ENCODE assay signal across 11 mouse cellular contexts in the genomic region with DNA sequence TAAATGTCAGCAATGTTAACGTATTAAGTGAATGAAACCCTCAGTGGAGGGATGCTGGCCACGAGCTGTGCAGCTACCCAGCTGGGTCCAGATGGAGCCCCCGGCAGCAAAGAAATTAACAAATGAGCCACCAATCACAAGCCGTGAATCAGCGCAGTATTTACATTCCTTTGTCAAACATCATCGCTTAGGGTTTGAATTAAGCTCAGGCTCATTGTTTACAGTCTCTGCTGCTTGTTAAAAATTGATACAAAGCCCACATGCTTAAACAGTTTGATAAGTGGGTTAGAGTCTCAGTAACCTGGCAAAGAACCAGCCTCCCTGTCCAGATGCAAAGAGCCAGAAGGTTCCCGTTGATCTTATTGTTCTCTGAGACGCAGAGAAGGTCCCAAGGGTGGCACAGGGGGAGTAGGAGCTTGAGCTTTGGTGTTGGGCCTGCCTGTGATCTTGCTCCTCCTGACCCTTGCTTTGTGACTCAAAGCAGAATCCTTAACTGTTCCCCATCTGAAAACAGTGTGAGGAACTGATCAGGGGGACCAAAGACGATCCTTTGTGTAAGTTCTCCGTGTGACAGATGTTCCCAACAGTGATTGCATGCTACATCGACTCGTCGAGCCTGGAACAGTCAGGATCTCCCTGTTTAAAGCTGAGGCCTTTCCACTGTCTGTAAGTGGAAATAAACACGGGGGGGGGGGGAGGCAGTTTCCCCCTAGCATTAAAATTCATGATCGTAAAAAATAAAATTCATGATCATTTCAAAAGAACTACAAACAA. TPM values are rescaled to one million over a fixed set of nuclear protein-coding genes. Genes with fewer than 3 reads are reported as not detected.
A peak's percentile ranks its signal among the peaks of the same experiment; 100 is the strongest.
DNase-seq lines count a peak whose midpoint lies in the region; ATAC-seq and TF ChIP-seq lines count a peak whose summit lies in the region.
"Had no signal": no experiment of that assay in that cellular context is flagged by ENCODE, and none has a peak within 500 bp of the region (broad histone marks: within the 10 kb centered on the region; RNA-seq: fewer than 3 reads in every experiment).

No protein-coding gene starts in this region.

- H3K4me2 ChIP-seq in kidney, embryonic 16.5 days (replicated peaks; ENCODE audit: low read depth, low read length): no peak overlapping the region
- 0 out of 2 replicates have a peak overlapping the region, but pooled peaks have one; percentile 6 for H3K4me2 ChIP-seq in hindbrain, embryonic 14.5 days (replicated peaks)
- no peak overlapping the region for H3K4me2 ChIP-seq in midbrain, embryonic 16.5 days (ENCODE audit: low read length)

- no peak for DNase-seq in kidney, adult 8-10 months
- no peak for DNase-seq in embryonic facial prominence, embryonic 10.5 days (ENCODE audit: low spot score)
- DNase-seq in hindbrain, embryonic 14.5 days (ENCODE audit: low spot score): no peak
- DNase-seq in frontal cortex, postnatal 36 days (ENCODE audit: low spot score in 2 of 2): no peak
- DNase-seq in gastrocnemius, postnatal 10 days: no peak
- DNase-seq in layer of hippocampus, adult 2 months (ENCODE audit: low spot score in 2 of 2): no peak

- H3K9me3 ChIP-seq in kidney, embryonic 16.5 days (ENCODE audit: low read length): no peaks in the 10 kb centered on the region
- H3K9me3 ChIP-seq in embryonic facial prominence, embryonic 10.5 days: no peaks in the 10 kb centered on the region
- H3K9me3 ChIP-seq in hindbrain, embryonic 14.5 days (ENCODE audit: control insufficient read depth, low read length): no peaks in the 10 kb centered on the region
- no peaks in the 10 kb centered on the region for H3K9me3 ChIP-seq in midbrain, embryonic 16.5 days (replicated peaks; ENCODE audit: control insufficient read depth, low read length, poor library complexity, severe bottlenecking)

- no peak overlapping the region for H3K27ac ChIP-seq in kidney, embryonic 16.5 days (ENCODE audit: low read length)
- peak overlapping the region; percentile 63 for H3K27ac ChIP-seq in embryonic facial prominence, embryonic 10.5 days (replicated peaks)
- H3K27ac ChIP-seq in hindbrain, embryonic 14.5 days: peak overlapping the region; percentile 76
- no peak overlapping the region for H3K27ac ChIP-seq in midbrain, embryonic 16.5 days (ENCODE audit: low read length)
- H3K27ac ChIP-seq in layer of hippocampus, adult 2 months: no peak overlapping the region
- H3K27ac ChIP-seq: liver, embryonic 14.5 days had no signal

- H3K4me3 ChIP-seq in kidney, embryonic 16.5 days (ENCODE audit: low read length): no peak overlapping the region
- no peak overlapping the region for H3K4me3 ChIP-seq in embryonic facial prominence, embryonic 10.5 days
- H3K4me3 ChIP-seq in hindbrain, embryonic 14.5 days (replicated peaks; ENCODE audit: low read length): no peak overlapping the region
- H3K4me3 ChIP-seq in midbrain, embryonic 16.5 days (ENCODE audit: low read depth, low read length): no peak overlapping the region
- H3K4me3 ChIP-seq in layer of hippocampus, adult 2 months: no peak overlapping the region

- peaks cover 5% of the 10 kb centered on the region; the same call in 1 of the 2 replicates for H3K4me1 ChIP-seq in kidney, embryonic 16.5 days (ENCODE audit: insufficient read depth, low read length)
- peaks cover 6% of the 10 kb centered on the region for H3K4me1 ChIP-seq in embryonic facial prominence, embryonic 10.5 days
- H3K4me1 ChIP-seq in hindbrain, embryonic 14.5 days (replicated peaks; ENCODE audit: control insufficient read depth, insufficient read depth, low read length): peaks cover 22% of the 10 kb centered on the region
- H3K4me1 ChIP-seq in midbrain, embryonic 16.5 days (ENCODE audit: control insufficient read depth, insufficient read depth, low read length): peaks cover 12% of the 10 kb centered on the region

- TF ChIP-seq CTCF in layer of hippocampus, adult 2 months (conservative IDR thresholded peaks at IDR 0.05): no peak

- H3K36me3 ChIP-seq in kidney, embryonic 16.5 days (ENCODE audit: insufficient read depth, low read length): no peaks in the 10 kb centered on the region
- H3K36me3 ChIP-seq in embryonic facial prominence, embryonic 10.5 days (replicated peaks): no peaks in the 10 kb centered on the region
- no peaks in the 10 kb centered on the region for H3K36me3 ChIP-seq in hindbrain, embryonic 14.5 days (replicated peaks; ENCODE audit: control insufficient read depth, insufficient read depth)
- no peaks in the 10 kb centered on the region for H3K36me3 ChIP-seq in midbrain, embryonic 16.5 days (ENCODE audit: control insufficient read depth, insufficient read depth, low read length)

- peak; percentile 54; the same call in 1 of the 2 replicates for ATAC-seq in kidney, embryonic 16.5 days (ENCODE audit: low FRiP score, low TSS enrichment)
- peak; percentile 64 for ATAC-seq in hindbrain, embryonic 14.5 days (ENCODE audit: low FRiP score)
- peak; percentile 27; the same call in 1 of the 2 replicates for ATAC-seq in midbrain, embryonic 16.5 days

- no peak overlapping the region for H3K9ac ChIP-seq in kidney, embryonic 16.5 days (replicated peaks; ENCODE audit: low read length)
- H3K9ac ChIP-seq in hindbrain, embryonic 14.5 days: no peak overlapping the region
- H3K9ac ChIP-seq in midbrain, embryonic 16.5 days (ENCODE audit: low read depth, low read length): no peak overlapping the region
- H3K9ac ChIP-seq: liver, embryonic 14.5 days had no signal

- 45% methylated on average over 15 of the region's 15 CpGs for whole genome bisulfite sequencing in kidney, embryonic 16.5 days
- WGBS in embryonic facial prominence, embryonic 10.5 days: 69% methylated on average over 15 of the region's 15 CpGs
- WGBS in hindbrain, embryonic 14.5 days: 22% methylated on average over 15 of the region's 15 CpGs
- WGBS in midbrain, embryonic 16.5 days: 23% methylated on average over 15 of the region's 15 CpGs

- no peaks in the 10 kb centered on the region for H3K27me3 ChIP-seq in kidney, embryonic 16.5 days (ENCODE audit: insufficient read depth, low read length)
- no peaks in the 10 kb centered on the region for H3K27me3 ChIP-seq in embryonic facial prominence, embryonic 10.5 days (replicated peaks; ENCODE audit: low read depth, poor library complexity, severe bottlenecking)
- no peaks in the 10 kb centered on the region for H3K27me3 ChIP-seq in hindbrain, embryonic 14.5 days (ENCODE audit: control insufficient read depth, insufficient read depth, low read length)
- H3K27me3 ChIP-seq in midbrain, embryonic 16.5 days (ENCODE audit: control insufficient read depth, insufficient read depth, low read depth, low read length): no peaks in the 10 kb centered on the region

RNA-seq across cellular contexts. Expression of a gene that starts 9.9 kb away (rescaled TPM):
- 0.05 TPM in 1 of 2 replicates, not detected in the other for polyA plus RNA-seq in kidney, embryonic 16.5 days (2015; fragmentation: Nextera tagmentation; extraction: Ambion mirVana)
- not detected in 2 replicates for polyA plus RNA-seq in embryonic facial prominence, embryonic 10.5 days (2016; fragmentation: Nextera tagmentation; extraction: Ambion mirVana)
- polyA plus RNA-seq in hindbrain, embryonic 14.5 days (2014; fragmentation: Nextera tagmentation; extraction: Ambion mirVana): 0.32 and 0.61 TPM in 2 replicates
- polyA plus RNA-seq in midbrain, embryonic 16.5 days (2015; fragmentation: Nextera tagmentation; extraction: Ambion mirVana): 0.51 and 0.56 TPM in 2 replicates
- total RNA-seq in gastrocnemius, postnatal 10 days (2021): 1 to 10 TPM; 2.0 to 2.6 TPM
- 1 to 10 TPM; 2.1 to 2.7 TPM for total RNA-seq in layer of hippocampus, adult 2 months (2021)
- polyA plus RNA-seq: C2C12; kidney, embryonic 14.5 days; liver, embryonic 14.5 days had no signal

RNA-seq across cellular contexts. Expression of a gene that starts 45.0 kb away (rescaled TPM):
- 9.9 and 15.4 TPM in 2 replicates for polyA plus RNA-seq in kidney, embryonic 16.5 days (2015; fragmentation: Nextera tagmentation; extraction: Ambion mirVana)
- polyA plus RNA-seq in embryonic facial prominence, embryonic 10.5 days (2016; fragmentation: Nextera tagmentation; extraction: Ambion mirVana): 13.6 and 14.6 TPM in 2 replicates
- 25.7 and 27.5 TPM in 2 replicates for polyA plus RNA-seq in hindbrain, embryonic 14.5 days (2014; fragmentation: Nextera tagmentation; extraction: Ambion mirVana)
- 21.3 and 25.0 TPM in 2 replicates for polyA plus RNA-seq in midbrain, embryonic 16.5 days (2015; fragmentation: Nextera tagmentation; extraction: Ambion mirVana)
- total RNA-seq in gastrocnemius, postnatal 10 days (2021): 10 to 100 TPM; 20.2 to 24.4 TPM
- 10 to 100 TPM; 62.0 to 62.9 TPM for total RNA-seq in layer of hippocampus, adult 2 months (2021)

Comparison
In these comparisons a context has a peak if more than half of its experiments do, and no peak if none do; other contexts are left out.
1. H3K27ac ChIP-seq: peak in embryonic facial prominence, embryonic 10.5 days (single experiment) and hindbrain, embryonic 14.5 days (single experiment); none in kidney, embryonic 16.5 days (single experiment), midbrain, embryonic 16.5 days (single experiment) and layer of hippocampus, adult 2 months (single experiment).
2. Peak in every context shown above with its lines, with median percentiles within 50 percentile points of each other: ATAC-seq.